Mouse (Mus musculus) lung, postnatal 36 days (tissue): ENCODE measurements around the gene Gm20683.

Source experiments
- DNase-seq: peaks from one replicate; pipeline ENCODE4 v3.0.0; 2022; ENCODE audit warnings: mixed read lengths

The Gm20683 gene

DNA sequence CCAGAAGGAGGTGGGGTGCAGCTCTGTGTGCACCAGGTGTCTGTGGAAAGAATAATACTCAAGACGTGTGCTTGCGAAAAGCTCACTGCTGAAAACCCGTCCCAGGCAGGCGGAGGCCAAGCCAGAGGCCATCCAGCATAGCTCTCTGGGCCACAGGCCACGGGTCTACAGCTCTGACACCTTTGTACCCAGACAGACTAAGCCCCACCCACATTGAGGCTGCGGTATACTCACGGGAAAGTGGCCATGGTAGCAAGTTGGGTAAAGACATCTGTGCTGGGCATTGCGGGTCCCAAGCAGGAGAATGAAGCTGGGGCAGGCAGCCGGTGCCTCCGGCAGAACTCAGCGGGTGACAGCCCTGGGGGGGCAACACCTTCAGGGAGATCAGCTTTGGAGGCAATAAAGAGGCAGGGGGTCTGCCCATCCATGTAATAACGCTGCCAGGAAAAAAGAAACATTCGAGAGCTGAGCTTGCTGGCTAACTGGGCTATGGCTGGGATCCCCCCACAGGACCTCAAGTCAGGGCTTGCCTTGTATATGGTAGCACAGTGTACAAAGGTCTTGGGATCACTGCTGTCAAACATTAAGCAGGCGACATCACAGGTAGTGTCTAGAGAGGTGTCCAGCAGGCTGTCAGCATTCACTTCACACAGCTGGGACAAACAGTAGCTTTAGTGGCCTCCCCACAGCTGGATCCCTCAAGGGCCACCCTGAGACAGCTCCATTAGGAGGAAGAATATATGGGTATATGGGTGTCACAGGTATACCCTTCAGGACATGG is 1.9 kb downstream of the Gm20683 start:
- no peak for DNase-seq

DNA sequence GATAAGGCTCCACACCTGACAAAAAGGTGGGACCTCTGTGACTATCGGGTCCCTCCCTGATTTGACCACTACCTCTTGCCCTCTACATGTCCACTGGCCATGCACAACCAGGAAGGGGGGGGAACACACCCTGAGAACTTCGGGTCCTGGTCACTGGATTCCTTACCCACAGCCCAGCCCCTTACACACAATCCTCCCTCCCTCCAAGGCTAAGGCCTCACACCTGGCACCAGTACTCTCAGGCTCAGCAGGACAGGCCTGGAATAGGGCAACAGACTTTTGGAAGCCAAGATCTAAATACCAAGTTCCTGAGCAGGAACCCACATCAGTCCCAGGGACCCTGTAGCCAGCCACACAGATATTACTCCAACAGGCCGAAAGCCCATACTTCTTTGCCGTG is 2.7 kb downstream of the Gm20683 start:
- DNase-seq: no peak

DNA sequence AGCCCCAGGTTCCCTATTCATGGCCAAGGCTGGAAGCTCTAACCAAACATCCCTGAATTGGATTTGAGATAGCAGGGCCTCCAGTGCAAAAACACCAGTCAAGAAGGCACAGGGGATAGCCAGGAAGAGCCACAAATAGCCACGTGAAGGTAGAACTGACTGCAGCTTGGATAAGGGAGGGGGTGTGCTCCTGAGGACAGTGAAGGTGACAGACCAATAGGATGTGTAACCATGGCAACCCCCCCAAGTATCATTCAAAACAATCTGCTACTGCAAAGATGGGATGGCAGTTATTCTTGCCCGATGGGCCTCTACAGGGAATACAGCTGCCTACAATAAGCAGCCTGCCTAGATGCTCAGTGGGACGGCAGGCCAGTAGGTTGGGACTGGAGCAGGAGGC is 4.0 kb downstream of the Gm20683 start:
- DNase-seq: no peak

DNA sequence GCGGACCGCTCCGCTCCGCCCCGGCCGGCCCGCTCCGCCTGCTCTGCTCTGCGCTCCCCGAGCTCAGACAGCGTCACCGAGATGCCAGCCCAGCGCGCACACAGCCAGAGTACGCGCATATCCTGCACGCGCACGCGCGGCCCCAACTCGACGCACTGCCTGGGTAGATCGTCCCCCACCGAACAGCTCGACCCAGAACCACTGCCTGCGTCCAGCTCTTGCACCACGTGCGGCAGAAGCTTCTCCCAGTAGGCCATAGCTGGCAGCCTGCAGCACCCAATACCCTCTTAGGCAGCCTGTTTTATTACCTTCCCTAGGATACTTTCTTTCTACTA is 4.5 kb downstream of the Gm20683 start, which contains the start of gene Rhbdl1:
Gene Rhbdl1, minus strand, starts transcription at position 220 of the 335 bp plus-strand sequence.
- peak; percentile 61 for DNase-seq

DNA sequence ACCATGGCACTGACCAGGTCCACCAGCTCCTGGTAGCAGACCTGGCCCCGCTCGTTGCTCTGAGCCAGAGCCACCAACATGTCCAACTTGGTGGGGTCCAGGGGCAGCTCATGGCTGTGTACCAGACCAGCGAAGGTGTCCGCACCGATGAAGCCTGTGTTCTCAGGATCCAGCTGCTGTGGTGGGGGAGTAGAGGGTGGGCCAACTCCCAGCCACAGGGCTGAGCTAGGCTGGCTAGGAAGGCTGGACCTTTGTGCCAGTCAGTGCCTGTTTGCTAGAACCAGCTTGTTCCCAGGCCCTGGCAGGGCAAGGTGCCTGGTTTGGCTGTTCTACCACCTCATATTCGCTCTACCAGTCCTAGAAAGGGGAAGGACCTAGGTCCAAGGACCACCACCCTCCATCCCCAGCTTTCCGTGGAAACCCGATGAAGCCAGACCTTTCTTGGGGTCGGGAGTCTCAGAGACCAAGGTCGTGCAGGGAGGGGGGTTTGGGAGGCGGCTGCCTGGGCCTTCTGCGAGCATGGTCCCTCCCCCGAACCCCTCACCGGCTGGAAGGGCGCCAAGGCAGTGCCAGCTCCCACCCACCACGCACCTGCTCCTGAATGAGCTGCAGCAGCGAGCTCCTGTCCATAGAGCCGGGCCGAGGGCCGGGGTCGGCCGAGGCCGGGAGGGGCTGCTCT is 5.0 kb downstream of the Gm20683 start:
- DNase-seq: no peak

DNA sequence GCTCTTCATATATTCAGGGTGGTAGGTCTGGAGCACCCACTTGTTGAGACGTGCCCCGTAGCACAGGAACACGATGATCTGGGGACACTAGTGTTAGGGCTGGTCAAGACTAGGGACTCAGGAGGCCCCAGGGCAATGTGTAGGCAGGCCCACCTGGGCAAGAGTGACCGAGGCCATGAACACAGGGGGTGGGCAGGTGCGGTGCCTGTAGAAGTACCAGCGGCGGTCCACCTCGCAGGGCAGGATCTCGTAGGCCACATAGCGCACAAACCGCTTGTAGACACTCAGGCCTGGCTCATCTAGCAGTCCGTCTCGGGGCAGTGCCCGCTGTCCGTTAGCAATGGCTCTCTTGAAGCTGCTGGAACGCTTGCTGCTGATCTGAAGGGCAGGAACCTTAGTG is 5.7 kb downstream of the Gm20683 start:
- DNase-seq: no peak

DNA sequence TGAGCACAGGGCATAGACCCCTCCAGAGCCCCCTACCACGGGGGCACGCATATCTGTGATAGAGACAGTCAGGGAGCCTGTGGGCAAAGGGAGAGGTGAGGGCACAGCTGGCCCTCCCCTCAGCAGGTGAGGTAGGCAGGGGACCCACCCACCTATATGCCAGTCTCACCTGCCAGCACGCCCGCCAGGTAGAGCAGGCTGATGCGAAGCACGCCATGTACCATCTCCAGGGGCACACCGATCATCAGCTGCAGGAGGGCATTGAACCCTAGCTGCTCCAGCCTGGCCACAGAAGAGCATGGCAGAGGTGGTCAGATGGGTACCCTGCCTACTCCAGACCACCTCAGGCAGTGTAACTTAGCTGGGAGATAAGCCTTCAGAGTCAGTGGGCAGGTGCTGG is 6.3 kb downstream of the Gm20683 start:
- no peak for DNase-seq

DNA sequence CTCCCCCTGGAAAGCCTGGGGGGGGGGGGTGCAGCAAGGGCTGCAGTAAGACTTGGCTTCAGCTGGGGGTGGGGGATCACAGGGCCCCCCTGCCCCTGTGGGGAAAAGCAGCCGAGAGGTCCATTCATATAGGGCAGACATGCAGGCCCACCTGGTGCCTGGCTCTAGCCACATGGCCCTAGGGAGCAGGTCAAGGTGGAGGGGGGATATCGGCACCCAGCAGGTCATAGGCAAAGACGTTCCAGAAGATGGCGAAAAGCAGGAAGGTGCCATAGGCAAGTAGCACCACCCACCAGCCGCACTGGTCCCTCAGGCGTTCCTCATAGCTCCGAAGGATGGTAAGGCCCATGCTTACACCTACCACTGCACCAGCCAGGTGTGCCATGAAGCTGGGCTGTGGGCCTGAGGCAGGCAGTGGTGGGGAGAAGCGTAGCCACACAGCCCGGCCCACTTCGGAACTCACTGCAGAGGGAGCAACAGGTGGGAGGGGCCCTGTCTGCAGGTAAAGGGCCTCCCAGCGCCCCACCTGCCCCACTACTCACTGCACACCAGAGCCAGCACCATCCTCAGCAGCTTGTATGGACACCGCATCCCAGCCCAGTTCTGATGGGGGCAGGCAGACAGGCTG is 6.9 kb downstream of the Gm20683 start:
- no peak for DNase-seq

DNA sequence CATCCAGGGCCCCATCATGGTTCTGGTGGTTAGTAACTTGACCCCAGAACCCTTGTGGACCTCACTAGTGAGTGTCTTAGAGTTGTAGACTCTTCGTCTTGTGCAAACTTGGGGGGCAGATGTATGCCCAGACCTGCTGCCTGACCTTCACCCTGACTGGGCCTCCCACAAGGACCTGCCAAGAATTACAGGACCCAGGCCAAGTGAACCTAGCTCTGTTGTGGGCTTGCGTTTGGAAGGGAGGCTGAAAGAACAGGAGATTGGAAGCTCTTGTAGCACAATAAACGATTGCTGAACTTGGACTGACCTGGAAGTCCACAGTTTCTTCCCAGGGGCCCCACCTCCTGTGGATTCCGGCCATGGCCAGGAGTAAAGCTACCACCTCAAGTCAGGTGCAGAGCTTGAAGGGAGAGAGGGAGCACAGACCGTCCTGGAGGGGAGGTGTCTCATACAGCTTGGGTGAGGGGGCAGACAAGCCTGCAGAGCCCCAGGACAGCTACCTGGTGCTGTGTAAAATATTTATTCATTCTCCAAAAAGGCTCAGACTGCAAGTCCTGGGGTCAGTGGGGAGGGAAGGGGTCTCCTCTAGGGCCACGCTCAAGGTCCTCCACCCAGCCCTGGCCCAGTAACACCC is 7.5 kb downstream of the Gm20683 start:
- peak; percentile 23 for DNase-seq

DNA sequence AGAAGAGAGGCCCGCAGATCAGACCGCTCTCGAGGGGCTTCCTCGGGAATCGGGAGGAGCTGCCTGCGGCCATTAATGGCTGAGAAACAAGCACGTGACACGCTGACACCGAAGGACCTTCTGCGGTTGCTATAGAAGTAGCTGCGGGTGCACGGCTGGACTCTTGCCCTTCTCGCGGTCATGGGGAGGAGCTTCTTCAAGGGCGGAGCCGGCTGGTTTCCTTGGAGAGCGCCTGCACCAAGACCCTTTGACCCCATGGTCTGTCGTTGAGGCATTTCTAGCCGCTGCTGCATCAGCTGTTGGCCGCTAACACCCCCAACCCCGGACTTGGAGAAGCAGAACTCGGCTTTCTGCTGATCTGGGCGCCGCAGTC is 8.3 kb downstream of the Gm20683 start, which contains the start of gene Stub1:
Gene Stub1, minus strand, starts transcription at position 114 of the 373 bp plus-strand sequence.
- DNase-seq: peak; percentile 94

DNA sequence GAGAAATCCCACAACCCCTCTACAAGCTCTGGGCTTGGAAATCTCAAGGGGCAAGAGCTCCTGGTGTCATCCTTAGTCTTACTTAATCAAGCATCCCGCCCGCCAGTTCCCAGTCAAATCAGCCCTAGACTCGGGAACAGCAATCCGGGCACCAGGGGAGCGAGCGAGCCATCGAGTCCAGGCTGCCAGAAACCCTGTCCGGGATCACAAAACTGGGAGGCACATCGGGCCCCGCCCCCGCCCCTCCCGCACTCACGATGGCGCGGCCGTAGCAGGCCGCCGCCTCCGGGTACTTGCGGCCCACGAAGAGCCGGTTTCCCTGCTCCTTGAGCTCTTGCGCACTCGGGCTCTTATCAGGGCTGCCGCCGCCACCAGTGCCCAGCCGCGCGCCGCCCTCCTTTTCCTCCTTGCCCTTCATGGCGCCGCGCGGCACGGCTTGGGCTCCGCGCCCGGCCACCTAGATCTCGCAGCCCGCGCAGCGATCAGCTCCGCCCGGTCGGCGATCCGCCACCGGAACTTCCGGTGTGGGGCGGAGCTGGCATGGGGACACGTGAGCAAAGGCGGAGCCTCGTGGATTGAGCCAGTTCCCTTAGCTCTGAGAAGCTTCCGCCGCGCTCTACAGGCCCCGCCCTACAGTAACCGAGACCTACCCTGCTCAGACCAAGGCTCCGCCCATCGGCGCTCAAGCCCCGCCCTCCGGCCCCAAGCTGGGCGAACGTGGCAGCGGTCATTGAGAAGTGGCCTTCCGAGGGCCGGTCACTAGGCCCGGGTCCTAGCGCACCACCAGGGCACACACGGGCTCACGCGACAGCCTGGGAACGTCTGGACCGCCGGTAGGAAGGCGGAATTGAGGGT is 8.9 kb downstream of the Gm20683 start:
- peak; percentile 100 for DNase-seq

DNA sequence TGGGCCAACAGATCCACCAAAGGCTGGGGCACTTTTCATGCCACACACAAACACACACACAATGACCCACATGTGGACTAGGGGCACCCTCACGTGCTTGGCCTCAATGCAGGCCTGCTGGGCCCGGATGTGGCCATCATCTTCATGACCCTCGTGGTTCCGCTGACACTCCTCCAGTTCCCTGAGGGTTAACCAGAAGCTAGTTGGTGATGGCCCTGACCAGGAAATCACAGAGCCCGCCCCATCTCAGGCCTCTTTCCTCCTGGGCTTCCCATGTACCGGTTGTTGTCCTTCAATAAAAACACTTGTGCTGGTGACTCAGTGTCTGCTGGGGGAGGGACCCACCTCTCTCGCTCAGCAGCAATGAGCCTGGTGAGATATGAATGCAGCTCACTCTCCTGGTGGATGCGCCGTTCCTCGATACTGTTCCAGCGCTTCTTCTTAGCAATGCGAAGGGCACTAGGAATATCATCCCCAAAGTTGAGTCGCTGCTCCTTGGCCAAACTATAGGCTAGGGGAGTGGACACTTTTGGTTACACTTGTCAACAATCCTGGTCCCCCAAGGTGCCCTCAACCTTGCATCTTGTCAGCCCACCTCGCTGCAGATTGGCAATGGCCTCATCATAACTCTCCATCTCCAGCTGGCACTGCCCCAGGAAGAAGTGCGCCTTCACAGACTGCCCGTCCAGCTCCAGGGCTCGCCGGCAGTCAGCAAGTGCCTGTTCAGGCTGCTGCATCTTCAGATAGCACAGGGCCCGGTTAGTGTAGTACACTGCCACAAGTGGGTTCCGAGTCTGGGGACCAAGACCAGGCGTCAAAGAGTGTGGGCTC is 9.9 kb downstream of the Gm20683 start:
- DNase-seq: no peak

DNA sequence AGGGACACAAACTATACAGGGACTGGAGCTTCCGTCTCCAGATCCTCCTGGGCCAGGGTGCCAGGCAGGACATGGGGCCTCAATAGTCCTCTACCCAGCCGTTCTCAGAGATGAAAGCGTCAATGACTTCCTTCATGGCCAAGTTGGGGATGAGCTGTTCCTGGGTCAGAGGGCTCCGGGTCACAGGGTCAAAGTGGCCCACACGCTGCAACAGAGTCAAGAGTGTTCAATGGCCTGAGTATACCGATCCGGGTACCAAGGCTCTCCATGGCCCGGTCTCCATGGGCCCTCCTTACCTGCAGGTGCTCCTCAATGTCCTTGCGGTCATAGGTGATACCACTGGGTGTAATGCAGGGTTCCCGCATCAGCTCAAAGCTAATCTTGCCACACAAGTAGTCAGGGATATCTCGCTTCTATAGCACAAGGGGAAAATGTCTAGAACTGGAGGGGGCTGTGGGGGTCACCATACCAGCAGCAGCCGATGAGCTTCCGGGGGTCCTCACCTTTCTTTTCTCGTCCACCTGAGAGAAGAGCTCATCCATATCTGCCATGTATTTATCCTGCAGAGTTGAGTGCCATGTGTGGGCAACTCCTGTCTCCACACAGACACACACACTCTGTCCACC is 10.6 kb downstream of the Gm20683 start:
- DNase-seq: no peak

DNA sequence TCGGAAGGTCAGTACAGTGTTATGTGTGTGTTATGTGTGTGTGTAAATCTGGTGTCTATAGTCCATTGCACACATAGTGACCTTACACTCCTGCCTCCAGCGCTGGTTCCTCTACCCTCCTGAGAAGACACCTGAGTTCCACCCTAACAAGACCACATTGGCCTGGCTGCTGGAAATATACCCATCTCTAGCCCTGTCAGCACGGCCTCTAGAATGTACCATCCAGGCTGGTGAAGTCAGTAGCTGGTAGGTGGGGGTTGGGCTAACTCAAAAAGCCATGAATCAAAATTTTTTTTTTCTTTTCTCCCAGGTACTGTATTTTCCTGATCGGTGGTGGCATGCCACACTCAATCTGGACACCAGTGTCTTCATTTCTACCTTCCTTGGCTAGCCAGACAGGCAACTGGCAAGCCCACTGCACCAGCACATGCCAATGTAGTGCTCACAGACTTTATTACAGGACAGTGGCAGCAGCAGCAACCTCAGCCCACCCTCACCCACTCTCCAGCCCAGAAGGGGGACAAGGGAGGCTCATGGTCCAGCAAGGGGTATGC is 11.3 kb downstream of the Gm20683 start:
- no peak for DNase-seq

DNA sequence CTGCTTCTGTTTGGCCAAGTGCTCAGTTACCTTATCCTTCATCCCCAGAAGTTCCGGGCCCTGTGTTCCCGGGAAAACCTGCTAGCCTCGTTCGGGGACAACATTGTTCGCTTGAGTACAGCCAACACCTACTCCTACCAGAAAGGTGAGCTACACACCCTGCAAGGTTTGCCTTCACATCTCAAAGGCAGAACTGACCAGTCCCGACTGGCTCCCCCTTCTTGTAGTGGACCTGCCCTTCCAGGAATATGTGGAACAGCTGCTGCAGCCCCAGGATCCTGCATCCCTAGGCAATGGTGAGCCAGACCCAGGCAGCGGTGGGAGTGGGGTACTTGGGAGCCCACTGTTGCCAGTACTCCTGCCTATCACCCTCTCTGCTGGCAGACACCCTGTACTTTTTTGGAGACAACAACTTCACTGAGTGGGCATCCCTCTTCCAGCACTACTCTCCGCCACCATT is 12.0 kb downstream of the Gm20683 start:
- DNase-seq: no peak

DNA sequence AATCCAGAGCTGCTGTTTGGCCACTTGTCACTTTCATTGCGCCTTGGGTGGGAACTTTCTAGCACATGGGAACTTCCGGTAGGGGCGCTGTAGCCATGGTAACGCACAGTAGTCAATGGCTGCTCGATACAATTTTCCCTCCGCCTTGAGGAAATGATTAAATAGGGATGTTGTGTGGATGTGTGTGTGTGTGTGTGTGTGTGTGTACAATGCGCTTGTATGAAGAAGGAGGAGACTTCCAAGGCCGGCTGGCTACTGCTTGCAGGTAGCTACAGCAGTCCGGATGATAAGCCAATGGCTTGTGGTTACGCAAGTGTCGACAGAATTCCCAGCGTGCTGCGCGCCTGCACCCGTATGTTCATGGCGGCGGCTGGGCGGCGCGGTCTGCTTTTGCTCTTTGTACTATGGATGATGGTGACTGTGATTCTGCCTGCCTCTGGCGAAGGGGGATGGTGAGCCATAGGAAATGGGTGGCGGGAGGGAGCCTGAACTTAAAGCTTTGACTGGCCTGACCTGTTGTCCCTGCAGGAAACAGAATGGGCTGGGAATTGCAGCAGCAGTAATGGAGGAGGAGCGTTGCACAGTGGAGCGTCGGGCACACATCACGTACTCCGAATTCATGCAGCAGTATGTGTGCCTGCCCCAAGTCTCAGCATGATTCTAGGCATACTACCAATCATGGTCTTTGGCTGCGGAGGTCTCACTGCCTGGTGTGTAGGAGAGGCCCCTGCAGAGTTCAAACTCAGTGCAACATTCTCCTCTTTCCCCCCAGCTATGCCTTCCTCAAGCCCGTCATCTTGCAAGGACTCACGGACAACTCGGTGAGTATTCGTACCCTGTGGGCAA is 12.6 kb downstream of the Gm20683 start, which contains the start of gene Jmjd8:
Gene Jmjd8, plus strand, starts transcription at position 156 of the 846 bp plus-strand sequence.
- DNase-seq: peak; percentile 83

DNA sequence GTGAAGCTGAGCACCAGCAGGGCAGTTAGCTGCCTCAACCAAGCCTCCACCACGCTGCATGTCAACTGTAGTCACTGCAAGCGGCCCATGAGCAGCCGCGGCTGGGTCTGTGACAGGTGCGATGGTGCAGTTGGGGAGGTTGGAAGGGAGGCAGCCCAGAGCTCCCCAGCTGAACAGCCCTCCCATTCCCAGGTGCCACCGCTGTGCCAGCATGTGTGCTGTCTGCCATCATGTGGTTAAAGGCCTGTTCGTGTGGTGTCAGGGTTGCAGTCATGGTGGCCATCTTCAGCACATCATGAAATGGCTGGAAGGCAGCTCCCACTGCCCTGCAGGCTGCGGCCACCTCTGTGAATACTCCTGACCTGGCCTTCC is 13.4 kb downstream of the Gm20683 start:
- DNase-seq: no peak

DNA sequence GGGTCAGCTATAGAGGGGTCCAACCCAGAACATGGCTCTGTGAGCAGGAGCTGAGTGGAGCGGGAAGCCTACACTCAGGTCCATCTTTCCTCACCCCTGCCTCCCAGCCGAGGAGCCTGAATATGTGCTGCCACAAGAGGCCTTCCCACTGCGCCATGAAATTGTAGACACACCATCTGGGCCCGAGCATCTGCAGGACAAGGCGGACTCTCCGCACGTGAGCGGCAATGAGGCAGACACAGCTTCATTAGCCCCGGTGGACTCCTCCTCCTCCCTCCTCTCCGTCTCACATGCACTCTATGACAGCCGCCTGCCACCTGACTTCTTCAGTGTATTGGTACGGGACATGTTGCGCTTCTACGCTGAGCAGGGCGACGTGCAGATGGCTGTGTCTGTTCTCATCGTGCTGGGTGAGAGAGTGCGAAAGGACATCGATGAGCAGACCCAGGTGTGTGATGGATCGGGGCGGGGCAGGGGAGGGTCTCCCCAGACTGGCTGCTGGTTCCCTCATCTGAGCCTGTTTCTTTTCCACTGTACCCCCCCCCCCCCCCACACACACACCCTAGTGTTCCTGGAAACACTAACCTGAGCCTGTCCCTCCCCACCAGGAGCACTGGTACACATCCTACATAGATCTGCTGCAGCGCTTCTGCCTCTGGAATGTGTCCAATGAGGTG is 13.9 kb downstream of the Gm20683 start:
- DNase-seq: no peak

DNA sequence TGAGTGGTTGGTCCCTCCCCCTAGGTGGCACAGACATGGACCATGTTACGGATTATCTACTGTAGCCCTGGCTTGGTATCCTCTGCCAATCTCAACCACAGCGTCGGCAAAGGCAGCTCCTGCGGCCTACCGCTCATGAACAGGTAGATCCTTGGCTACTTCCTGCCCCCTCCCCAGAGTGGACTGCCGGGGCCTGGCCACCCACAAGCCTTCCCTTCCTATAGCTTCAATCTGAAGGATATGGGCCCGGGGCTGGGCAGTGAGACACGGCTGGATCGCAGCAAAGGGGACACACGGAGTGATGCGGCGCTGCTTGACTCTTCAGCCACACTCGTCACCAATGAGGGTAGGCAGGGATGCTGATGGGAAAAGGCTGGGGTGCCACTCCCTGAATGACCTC is 14.6 kb downstream of the Gm20683 start:
- no peak for DNase-seq
